Mouse (Mus musculus): ENCODE measurements around the gene Fsd1. TPM values are rescaled to one million over a fixed set of nuclear protein-coding genes. Genes with fewer than 3 reads are reported as not detected.

Gene Fsd1
- total and polyA plus RNA-seq, 3 experiments: 0.21 TPM; not detected in 2

DNA sequence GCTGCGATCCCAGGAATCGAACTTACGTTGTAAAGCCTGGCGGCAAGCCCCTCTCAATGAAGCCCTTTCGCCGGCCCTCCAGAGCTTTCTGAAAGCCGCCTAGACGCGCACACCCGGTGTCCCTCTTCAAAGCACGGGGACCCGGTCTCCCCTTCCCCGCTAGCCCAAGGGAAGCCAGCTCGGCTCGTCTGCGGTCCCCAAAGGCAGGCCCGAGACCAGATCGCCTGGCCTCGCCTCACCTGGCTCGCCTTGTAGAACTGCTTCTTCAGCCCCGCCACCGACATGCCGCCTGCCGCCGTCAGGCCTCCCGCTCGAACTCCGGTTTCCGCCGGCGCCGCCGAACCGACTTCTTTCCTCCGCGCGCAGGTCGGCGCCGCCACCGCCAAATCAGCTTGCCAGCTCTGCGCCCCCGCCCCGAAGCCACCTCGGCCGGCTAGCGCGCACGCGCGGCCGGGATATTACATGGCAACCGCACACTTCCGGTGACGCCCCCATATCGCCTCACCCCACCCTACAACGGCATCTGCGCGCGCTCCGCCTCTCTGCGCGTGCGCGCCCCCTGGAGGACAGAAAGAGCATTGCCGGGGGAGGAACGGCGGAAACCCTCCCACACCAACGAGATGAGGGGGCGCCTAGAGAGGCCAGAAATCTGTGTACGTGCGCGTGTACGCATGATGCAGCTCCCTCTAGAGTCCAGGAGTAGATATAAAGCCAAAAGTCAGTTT lies 50.0 kb downstream of the Fsd1 start, which contains the start of gene Sh3gl1 (continued):
- TF ChIP-seq RCOR1 (conservative IDR thresholded peaks at IDR 0.05; ENCODE audit: low read depth, low read length) (peak; percentile 41; the same call in 1 of the 2 replicates), RAD21 (IDR thresholded peaks at IDR 0.05; ENCODE audit: low read depth, low read length) (peak; percentile 29), NRF1 (IDR thresholded peaks at IDR 0.05; ENCODE audit: low read depth, low read length) (peak; percentile 93), USF1 (IDR thresholded peaks at IDR 0.05; ENCODE audit: low read depth, low read length) (no peak), IRF4 (IDR thresholded peaks at IDR 0.05; ENCODE audit: low read depth, low read length) (peak; percentile 52; the same call in 1 of the 2 replicates), CTCF (conservative IDR thresholded peaks at IDR 0.05 in 1 of 2, IDR thresholded peaks at IDR 0.05 in 1 of 2; ENCODE audit: low read depth in 2 of 2, low read length in 2 of 2) (peak; percentile 79 to 99; a peak in 3 of 4 replicates), ELF1 (IDR thresholded peaks at IDR 0.05; ENCODE audit: low read depth, low read length) (peak; percentile 95), SIN3A (IDR thresholded peaks at IDR 0.05; ENCODE audit: low read length) (peak; percentile 84), TCF12 (IDR thresholded peaks at IDR 0.05; ENCODE audit: low read depth, low read length) (peak; percentile 83; the same call in 1 of the 2 replicates), MYC (IDR thresholded peaks at IDR 0.05; ENCODE audit: low read depth, low read length) (peak; percentile 94), ETS1 (conservative IDR thresholded peaks at IDR 0.05; ENCODE audit: low read depth, low read length) (peak; percentile 59), KAT2A (IDR thresholded peaks at IDR 0.05; ENCODE audit: insufficient replicate concordance, low read length) (0 out of 2 replicates have a peak, but pooled peaks have one; percentile 72), JUND (conservative IDR thresholded peaks at IDR 0.05; ENCODE audit: low read depth, low read length) (peak; percentile 25; the same call in 1 of the 2 replicates), ZNF384 (IDR thresholded peaks at IDR 0.05; ENCODE audit: low read depth, low read length) (no peak), EP300 (IDR thresholded peaks at IDR 0.05; ENCODE audit: low read length) (no peak), SMC3 (IDR thresholded peaks at IDR 0.05; ENCODE audit: low read depth, low read length) (peak; percentile 48), UBTF (IDR thresholded peaks at IDR 0.05; ENCODE audit: low read depth, low read length) (0 out of 2 replicates have a peak, but pooled peaks have one; percentile 46), MAX (IDR thresholded peaks at IDR 0.05; ENCODE audit: low read length) (peak; percentile 85)

GRCm38 (mm10) chr17:56036901-56037287 lies 50.6 kb downstream of the Fsd1 start:
- dilution Hi-C loops (cut with MboI; ENCODE audit: extremely low pct_ligation_motif_present, extremely low pct_unique_long_range_greater_than_20kb, low sequenced_read_pairs): no loop called here
- H3K4me1 ChIP-seq (ENCODE audit: control insufficient read depth in 1 of 2, insufficient read depth in 2 of 2): peaks cover 16 to 47% of the 10 kb centered on the region in 2 experiments
- H3K27ac ChIP-seq (ENCODE audit: insufficient read depth, low read depth): no peak overlapping the region

More at GRCm38 (mm10) chr17:56036901-56037287, 50.6 kb downstream of the Fsd1 start:
- Histone ChIP-seq H3K27me3 (replicated peaks) (no peaks in the 10 kb centered on the region), H3K9ac (ENCODE audit: insufficient read depth, low read depth) (peak overlapping the region; percentile 50), H3K36me3 (replicated peaks in 1 of 2; ENCODE audit: control insufficient read depth in 1 of 2, insufficient read depth in 1 of 2, low read length in 1 of 2) (peaks cover 4 to 23% of the 10 kb centered on the region in 2 experiments), H3K4me2 (ENCODE audit: insufficient read depth, low read depth, poor library complexity, severe bottlenecking) (peak overlapping the region; percentile 49), H3K4me3 (replicated peaks in 1 of 3; ENCODE audit: low read depth in 2 of 3, low read length in 2 of 3, poor library complexity in 1 of 3) (peak overlapping the region; percentile 20 to 63 (median 52)), H3K9me3 (replicated peaks; ENCODE audit: low read length) (no peaks in the 10 kb centered on the region), H3K79me2 (replicated peaks; ENCODE audit: control insufficient read depth, extremely low read depth, insufficient read depth, poor library complexity, severe bottlenecking) (peaks cover 58% of the 10 kb centered on the region)
- in situ Hi-C loops (cut with MboI; ENCODE audit: low pct_ligation_motif_present, low pct_unique_long_range_greater_than_20kb, low sequenced_read_pairs): no loop called here
- TF ChIP-seq CTCF (conservative IDR thresholded peaks at IDR 0.05 in 1 of 2, IDR thresholded peaks at IDR 0.05 in 1 of 2; ENCODE audit: low read depth in 2 of 2, low read length in 2 of 2): peak in 1 of 2 experiments; percentile 8; a peak in 1 of 4 replicates
- TF ChIP-seq EP300 (IDR thresholded peaks at IDR 0.05; ENCODE audit: low read length): no peak
- TF ChIP-seq ELF1 (IDR thresholded peaks at IDR 0.05; ENCODE audit: low read depth, low read length): no peak
- TF ChIP-seq TBP (conservative IDR thresholded peaks at IDR 0.05; ENCODE audit: low read depth, low read length): 0 out of 2 replicates have a peak, but pooled peaks have one; percentile 12
- no peak for DNase-seq (ENCODE audit: extremely low read depth)

Measured in CH12.LX (cell line).